Mouse (Mus musculus): Measurements from ENCODE around the gene Slc7a7.

DNA sequence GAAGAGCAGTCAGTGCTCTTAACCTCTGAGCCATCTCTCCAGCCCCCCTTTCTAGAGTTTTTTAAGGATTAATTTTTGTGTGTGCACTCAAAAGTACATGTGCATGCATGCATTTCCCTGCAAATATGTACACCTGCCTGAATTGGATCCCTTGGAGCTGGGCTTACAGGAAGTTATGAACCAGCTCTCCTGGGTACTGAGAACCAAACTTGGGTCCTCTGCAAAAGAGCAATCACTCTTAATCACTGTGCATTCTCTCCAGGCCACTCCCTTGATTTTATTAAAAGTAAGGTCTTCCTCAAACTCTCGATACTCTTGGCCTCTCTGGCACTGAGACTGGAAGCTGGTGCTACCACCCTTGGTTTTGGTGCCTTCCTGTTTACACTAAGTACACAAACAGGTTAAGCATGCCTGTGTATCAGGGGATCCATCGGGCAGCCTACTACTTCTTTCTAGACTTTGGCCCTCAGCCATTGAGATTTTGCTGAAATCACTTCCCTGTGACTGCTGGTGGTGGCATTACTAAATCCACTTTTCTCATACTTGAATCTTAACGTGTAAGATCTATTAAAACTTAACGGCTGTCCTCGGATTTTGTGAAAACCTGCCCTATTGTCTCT, 52.4 kb downstream of the Slc7a7 start:
- no peak for TF ChIP-seq CTCF (IDR thresholded peaks at IDR 0.05; ENCODE audit: low read depth)
- no peak for TF ChIP-seq EP300 (IDR thresholded peaks at IDR 0.05; ENCODE audit: low read depth)

Data from liver, embryonic 14.5 days (tissue).